Mouse (Mus musculus): ENCODE data around the gene Gm28053.

DNA sequence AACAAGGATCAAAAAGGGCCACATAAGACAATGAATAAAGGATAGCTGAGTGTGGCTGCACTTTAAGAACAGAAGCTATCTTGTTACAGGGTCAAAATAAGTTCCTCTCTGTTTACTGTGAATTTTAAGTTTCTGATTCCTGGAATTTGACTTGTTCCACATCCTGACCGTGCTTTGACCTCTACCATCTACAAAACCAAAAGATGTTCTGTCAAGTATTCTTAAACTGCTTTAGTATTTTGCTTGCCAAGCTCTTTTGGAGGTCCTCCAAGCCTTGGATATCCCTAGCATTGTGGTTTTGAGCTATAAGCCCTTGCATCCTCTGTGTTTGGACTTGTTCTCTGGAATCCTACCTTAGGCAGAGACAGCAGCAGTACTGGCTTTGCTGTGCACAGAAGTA lies 66.8 kb downstream of the Gm28053 start:
- TF ChIP-seq CTCF (IDR thresholded peaks at IDR 0.05; ENCODE audit: low read depth) (no peak), EP300 (optimal IDR thresholded peaks at IDR 0.05) (peak; percentile 53)

Measured in stomach, postnatal 0 days (tissue).